Mouse (Mus musculus) CH12.LX (cell line): Measurements from ENCODE around the gene Ppp1r27.

ENCODE experiments used
- CHD1 ChIP-seq: IDR thresholded peaks from 2 replicates; pipeline ENCODE4 v1.6.1; 2012; ENCODE audit warnings: low read depth, low read length, improper control_type of control experiment, inconsistent platforms
- CTCF ChIP-seq, 2 experiments: IDR thresholded peaks in 1 of 2; conservative IDR thresholded peaks in 1 of 2; 2 replicates each; pipeline ENCODE4 v1.5.1; 2011 to 2012; ENCODE audit warnings: low read depth in 2 of 2, low read length in 2 of 2, improper control_type of control experiment in 1 of 2, inconsistent platforms in 1 of 2, mild to moderate bottlenecking in 1 of 2, moderate library complexity in 1 of 2
- ELF1 ChIP-seq: IDR thresholded peaks from 2 replicates; pipeline ENCODE4 v1.6.1; 2014; ENCODE audit warnings: low read depth, mild to moderate bottlenecking, inconsistent platforms, low read length, improper control_type of control experiment
- MAFK ChIP-seq: IDR thresholded peaks from 2 replicates; pipeline ENCODE4 v1.6.1; 2011; ENCODE audit warnings: low read length, improper control_type of control experiment; ENCODE audit not compliant: insufficient replicate concordance
- UBTF ChIP-seq: IDR thresholded peaks from 2 replicates; pipeline ENCODE4 v1.6.1; 2012; ENCODE audit warnings: low read depth, mild to moderate bottlenecking, inconsistent platforms, low read length, improper control_type of control experiment, moderate library complexity
- ZC3H11A ChIP-seq: IDR thresholded peaks from 2 replicates; pipeline ENCODE4 v1.6.1; 2012; ENCODE audit warnings: low read depth, mild to moderate bottlenecking, inconsistent platforms, low read length, improper control_type of control experiment
- ZMIZ1 ChIP-seq: IDR thresholded peaks from 2 replicates; pipeline ENCODE4 v1.6.1; 2012; ENCODE audit warnings: low read depth, mild to moderate bottlenecking, inconsistent platforms, low read length, improper control_type of control experiment

- TF ChIP-seq CHD1 (no peak), ELF1 (no peak), ZC3H11A (no peak), MAFK (no peak), UBTF (no peak), ZMIZ1 (no peak), CTCF (conservative IDR thresholded peaks at IDR 0.05 in 1 of 2, IDR thresholded peaks at IDR 0.05 in 1 of 2; ENCODE audit: low read depth in 2 of 2, low read length in 2 of 2) (no peak)
Measured at GRCm38 (mm10) chr11:120508290-120508870, 42.6 kb downstream of the Ppp1r27 start.
